Mouse (Mus musculus) right cerebral cortex, postnatal 10 days (tissue): ENCODE results near the gene Chtop.

Experiments
- DNase-seq, 2 experiments: peaks; one replicate each; pipeline ENCODE4 v3.0.0; 2021; ENCODE audit warnings: low spot score in 2 of 2

The Chtop gene

DNA sequence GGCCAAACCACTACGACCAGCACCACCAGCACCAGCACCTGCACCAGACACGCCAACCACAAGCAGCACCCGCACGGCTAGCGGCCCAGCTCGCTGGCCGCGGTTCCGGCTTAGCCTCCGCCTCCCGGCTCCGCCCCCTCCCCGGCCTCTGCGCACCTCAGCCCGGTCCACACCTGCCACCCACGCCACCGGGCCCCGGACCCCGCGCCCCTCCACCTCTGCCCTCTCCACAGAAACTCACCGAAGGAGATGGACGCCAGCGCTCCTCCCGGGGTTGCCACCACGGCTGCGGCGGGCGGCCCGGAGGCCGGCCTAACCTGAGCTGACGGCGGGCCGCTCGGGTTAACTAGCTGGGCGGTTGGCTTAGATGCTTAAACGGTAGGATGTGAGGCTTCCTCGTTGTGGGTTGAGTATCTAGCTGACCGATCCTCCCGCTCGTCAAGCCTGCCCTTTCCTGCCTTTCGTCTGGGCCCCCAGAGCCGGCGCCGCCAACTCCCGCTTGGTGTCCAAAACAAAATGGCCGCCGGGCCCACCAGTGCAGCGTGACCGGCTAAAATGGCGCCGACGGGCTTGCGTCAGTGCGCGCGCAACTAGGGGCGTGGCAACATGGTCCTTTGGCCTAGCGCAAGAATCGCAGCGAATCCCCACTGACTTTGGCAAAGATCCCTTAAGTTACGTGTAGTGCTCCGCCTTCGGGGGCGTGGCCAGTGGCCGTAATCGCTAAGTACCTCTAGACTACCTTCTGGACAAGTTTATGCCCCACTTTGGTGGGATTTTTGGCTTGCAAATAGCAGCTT lies at the start of gene Chtop:
Gene Chtop (minus strand): TSS at position 549 of the 797 bp plus-strand sequence.
- DNase-seq, result peak; percentile 99 to 100

DNA sequence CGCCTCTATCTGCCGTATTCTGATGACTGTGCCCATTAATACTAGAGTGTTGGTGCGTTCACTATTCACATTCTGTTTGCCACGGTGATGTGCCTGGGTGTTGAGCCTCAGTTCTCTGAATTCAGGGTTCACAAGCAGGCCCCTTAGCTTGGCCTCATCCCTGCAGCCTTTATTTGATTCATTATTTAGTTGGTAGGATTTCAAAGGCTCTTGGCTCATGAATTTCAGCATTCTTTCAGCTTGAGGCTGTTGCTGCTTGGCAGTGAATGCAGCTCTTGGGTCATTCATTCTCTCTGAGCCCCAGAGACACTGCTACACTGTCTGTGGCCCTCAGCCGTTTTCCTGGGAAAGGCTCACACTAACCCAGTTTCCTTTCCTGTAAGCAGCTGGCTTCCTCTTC lies 46.7 kb upstream of the Chtop start:
- DNase-seq, result peak; percentile 72 to 87

DNA sequence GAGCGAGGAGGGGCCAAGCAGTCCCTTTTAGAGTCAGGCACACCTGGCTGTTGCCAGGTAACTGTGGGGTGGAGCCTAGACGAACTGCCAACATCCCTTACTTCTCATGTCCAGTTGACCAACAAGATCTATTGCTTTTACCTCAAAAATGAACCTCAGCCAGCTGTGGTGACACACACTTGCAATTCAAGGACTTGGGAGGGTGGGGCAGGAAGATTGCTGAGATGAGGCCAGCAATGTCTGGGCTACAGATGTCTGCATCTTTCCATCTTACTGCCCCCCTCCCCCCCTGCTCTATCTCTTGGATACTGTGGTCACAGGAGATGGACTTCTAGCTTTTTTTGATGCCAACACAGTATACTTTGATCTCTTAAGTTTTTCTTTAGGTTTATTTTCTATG lies 42.9 kb upstream of the Chtop start:
- no peak for DNase-seq

DNA sequence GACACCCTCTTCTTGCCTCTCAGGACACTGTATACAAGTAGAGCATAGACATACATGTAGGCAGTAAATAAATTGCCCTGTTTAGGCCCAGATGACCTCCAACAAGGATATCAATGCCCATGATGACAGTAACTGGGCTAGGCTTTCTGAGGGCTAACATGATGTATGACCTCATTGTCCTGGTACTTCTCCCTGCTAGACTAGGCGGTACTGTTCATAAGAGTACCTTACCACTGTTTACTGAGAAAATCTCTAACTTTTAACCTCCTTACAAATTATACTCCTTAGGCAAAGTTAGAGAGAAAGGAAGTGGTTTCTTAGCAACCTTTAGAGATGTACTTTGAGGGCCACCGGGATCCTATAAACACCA lies 41.1 kb upstream of the Chtop start:
- no peak for DNase-seq

DNA sequence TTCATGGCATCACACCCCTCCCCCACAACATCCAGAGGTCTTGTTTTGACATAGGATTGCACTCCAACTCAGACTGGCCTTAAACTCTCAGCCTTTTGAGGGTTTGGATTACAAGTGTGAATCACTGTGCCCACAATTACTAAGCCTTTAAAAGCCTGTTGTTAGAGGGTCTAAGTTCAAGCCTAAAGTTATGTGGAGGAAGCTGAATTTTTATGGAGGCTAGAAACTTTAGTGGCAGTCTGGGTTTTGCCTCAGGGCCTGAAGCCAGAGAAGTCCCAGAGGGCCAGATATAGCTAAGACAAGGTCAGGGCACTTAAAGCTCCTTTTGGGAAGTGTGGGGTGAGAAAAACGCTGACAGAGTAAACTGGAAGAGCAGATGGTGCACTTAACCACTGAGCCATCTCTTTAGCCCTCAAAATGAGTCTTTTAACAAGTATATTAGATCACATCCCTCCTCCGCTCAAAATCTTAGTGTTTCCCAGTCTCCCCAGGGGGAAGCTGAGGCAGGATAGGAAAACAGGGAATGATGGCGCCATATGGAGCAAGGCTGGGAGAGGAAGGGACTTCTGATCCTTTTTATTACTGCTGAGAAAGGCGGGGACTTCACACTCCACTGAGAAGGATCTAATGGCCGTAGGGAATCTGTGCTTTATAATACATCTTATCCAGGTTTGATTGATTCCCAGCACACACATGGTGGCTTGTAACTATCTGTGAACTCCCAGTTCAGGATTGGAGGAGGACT lies 40.5 kb upstream of the Chtop start:
- DNase-seq, result no peak

DNA sequence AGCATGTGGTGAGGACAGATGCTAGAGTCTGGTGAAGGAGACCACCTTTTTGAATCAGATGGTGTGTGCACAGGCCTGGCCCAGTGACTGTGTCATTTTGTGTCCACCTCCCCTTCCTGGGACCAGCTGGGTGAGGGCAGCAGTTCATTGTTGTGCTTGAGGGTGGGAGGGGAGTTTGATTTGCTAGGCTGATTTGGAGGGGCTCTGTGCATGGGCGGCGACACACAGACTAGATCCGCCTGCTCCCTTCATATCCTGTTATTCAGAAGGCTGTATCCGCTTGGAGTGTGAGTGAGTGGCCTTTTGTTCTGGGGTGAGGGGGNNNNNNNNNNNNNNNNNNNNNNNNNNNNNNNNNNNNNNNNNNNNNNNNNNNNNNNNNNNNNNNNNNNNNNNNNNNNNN lies 31.6 kb upstream of the Chtop start:
- DNase-seq, result peak; percentile 31 to 54

DNA sequence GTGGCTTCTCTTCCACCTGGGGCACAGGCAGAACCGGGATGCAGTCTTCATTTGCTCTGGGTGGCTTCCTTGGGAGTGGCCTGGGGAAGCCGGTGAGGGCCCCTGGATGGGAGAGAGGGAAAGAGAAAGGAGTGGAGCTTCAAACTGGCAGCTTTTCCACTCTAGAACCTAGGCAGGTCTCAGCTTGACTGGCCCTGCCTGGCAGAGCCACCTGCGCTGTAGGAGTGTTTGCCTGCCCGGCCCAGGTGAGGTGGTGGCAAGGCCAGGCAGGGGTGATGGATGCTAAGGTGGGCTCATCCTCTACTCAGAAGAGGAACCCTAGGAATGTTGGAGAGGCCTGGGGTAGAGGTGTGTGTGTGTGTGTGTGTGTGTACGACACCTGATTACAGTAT lies 28.6 kb upstream of the Chtop start:
- no peak for DNase-seq

DNA sequence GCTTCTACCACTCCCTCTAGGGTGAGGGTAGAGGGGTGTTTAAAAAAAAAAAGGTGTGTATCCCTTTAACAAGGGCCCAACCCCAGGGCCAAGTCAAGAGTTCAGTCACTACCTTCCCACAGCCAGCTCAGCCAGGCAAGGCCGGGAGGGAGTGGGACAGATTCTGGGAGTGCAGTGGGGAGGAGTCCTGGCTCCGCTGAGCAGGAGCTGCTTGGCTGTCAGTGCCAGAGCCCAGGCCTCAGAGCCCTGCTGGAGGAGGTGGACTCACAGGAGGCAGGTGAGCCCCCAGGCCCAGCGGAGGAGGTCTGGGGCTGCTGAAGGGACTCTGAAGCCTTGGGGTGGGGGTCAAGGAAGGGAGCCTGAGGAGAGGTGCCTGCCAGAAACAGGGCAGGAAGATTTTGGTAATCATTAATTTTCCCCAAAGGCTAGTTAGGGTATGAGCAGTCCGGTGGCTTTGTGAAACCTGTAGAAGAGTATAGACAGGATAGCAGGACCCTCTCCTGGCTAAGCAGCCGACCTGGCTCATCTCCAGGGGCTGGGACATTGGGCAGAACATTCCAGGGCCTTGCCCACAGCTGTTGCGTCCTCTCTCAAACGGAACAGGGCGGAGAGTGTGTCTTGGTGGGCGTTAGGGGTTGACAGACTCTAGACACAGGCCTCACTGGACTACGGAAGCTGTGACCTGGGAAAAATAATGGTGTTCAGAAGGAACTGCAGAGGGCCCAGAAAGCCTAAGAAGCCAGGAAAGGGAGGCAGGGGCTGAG lies 28.0 kb upstream of the Chtop start, which contains the start of gene S100a16:
Gene S100a16 (plus strand): TSS at position 114 of the 764 bp plus-strand sequence.
- DNase-seq, result peak; percentile 56 to 70

DNA sequence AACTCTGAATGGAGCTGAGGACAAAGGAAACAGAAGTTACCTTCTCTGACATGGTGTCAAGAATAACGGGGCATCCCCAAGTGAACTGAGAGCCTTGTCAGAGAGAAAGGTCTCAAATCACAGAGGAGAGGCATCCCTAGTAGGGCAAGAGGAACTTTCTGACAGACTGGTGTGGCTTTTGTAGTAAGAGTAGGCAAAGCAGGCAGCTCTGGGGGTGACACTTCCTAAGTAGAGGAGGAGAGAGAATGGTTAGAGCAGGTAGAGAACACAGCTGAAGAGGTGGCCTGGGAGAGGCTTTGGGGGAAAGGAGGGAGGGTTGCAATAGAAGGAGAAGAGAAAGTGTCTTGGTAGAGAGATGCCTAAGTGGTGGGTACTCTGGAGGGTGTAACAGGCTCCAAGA lies 26.1 kb upstream of the Chtop start:
- DNase-seq, result no peak

DNA sequence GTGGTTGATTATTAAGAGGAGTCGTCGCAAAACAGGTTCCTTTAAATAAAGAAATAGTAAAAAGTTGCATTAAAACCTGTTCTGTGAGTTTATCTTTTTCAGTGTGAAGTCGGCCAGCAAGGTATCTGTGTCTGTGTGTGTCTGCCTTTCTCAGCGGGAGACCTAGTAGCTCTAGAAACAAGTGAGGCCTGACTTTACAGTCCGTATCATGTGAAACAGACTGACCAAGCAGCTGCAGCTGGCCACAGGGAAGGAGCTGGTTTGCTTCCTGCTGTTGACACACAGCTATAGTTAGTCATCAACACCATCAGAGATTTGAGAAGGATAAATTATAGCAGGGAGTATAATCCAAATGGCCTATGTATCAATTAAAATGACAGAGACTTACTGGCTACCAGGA lies 22.4 kb upstream of the Chtop start:
- no peak for DNase-seq

DNA sequence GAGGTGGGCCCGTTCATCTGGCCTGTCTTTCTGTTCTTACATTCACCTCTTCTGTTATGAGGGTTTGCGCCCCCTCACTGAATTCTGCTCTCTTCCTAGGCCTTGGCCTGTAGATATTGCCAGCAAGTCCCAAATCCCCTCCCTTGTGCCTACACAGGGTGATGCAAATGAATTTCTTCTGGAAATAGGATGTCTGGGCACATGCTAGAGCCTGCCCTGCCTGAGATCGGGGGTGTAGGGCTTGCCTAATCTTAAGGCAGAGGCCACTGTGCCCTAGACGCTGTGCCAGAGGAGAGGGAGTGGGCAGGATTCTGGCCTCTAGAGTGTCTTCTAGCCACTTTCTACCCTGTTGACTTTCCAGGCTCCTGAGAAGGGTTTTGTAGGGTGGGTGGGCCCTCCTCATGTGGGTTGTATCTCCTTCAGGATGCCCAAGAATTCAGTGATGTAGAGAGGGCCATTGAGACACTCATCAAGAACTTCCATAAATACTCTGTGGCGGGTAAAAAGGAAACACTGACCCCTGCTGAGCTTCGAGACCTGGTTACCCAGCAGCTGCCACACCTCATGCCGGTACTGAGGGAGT lies 18.1 kb upstream of the Chtop start:
- DNase-seq, result no peak

DNA sequence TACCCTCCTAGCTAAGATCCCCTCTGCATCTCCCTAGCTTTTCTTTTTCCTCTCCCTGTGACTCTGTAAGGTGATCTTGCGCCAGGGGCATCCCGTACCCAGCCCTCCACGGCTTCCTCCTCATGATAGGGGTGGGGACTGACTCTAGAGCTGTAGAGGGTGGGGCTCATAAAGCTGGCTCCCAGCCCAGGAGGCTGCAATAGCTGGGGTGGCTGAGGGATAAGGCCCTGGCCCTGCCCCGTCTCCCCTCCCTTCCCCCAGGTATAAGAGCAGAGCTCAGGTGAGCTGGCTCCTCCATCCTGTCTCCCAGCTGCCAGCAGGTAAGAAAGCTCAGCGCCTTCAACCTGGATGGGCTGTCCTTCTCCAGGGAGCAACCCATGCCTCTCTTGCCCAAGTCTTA lies 17.3 kb upstream of the Chtop start, which contains the start of gene S100a14:
Gene S100a14 (plus strand): TSS at position 277 of the 400 bp plus-strand sequence.
- no peak for DNase-seq

DNA sequence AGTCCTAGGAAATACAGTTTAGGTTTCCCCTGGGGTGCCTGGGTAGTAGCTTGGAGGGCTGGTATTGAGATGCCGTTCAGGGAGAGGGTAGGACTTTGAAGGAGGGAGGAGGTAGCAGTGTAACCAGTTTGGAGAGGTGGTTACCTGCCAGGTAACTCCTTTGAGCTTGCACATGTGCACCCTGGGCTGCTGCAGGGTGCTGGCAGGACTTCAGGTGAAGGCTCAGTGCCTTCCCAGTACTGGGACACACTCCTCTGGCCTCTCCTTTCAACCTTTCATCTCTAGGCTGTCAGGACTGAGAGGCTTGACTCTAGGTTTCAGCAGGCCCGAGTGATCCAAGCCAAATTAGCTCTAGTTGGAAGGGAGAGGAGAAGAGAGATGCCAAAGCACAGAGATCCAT lies 16.8 kb upstream of the Chtop start:
- DNase-seq, result no peak

DNA sequence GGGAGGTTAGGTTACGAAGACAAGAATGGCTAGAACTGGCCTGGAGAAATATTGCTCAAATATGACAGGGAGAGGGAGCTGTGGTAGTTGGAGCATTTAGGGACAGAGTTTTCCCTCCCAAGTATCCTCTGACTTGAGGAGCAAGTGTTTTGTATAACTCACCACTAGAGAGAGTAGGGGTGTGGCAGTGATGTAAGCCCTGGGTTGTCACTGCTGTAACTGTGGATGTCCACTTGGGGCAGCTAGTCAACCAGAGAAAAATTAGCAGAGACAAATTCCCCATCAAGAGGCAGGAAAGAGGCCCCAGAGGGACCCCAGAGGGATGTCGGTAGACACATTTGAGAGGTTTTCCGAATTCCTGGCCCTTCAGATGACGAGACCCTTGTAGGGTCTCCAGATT lies 16.1 kb upstream of the Chtop start:
- peak; percentile 63 for DNase-seq

DNA sequence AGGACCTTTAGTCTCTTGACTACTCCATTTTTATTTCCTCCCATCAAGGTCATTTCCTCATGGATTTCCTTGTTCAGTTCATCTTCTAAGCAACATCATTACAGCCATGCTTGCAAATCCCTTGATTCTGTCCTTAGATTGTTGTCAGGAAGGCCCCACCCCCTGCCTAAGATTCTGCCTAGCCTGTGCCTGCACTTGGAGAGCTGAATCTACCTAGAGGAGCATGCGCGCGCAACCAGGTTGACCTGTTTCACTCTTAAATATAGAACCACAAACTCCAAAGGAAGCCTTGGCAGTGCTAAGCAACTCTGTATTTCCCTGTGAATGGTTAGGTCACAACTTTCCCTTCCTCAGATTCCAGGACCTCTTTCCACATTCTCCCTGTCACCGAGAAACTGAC lies 8.4 kb upstream of the Chtop start:
- no peak for DNase-seq

DNA sequence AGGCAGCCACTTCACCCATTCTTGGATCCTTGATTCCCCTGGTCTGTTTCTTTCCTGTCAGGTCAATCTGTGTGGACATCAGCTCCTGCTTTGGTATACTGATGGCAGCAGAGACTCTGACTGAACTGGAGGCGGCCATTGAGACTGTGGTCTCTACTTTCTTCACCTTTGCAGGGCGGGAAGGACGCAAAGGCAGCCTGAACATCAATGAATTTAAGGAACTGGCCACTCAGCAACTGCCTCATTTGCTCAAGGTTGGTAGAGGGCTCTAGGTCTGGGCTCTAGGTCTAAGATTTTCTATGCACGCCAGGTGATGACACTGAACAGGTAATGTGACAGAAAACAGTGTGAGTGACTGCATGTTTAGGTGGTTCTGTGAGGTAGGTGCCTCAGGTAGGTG lies 6.5 kb upstream of the Chtop start:
- DNase-seq, result no peak

DNA sequence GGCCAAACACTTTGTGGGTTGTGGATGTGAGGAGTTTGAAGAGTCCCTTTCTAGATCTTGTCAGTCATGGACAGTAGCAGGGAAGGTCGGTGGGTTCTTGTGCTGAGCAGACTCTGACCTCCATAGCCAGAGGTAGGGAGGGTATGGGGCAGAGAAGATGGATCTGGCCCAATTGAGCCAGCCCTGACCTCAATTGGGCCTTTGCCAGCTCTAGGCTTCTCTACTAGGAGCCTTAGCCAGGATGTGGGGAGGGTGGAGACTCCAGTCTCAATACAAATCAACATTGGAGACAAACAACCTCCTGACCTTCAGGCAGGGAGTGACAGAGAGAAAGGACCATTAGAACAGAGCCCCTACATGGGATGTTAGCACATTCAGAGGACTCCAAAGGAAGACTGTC lies 5.9 kb upstream of the Chtop start:
- DNase-seq, result no peak

DNA sequence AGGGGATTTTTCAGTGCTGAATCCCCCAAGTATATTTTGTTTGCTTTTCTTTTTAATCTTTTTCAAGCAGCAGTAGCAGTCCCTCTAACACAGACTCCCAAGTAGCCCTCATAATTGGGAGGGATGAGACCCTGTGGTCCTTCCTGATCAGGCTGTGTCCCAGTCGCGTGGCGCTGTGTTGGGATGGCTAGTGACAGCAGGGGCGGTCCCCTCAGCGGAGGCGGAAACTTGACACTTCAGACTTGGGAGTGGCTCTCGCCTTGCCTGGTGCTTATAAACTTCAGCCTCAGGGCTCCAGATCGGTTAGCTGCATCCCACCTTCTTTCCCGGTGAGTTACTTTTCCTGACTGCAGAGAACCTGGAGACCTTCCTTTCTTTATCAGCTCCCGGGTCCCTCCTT lies 5.4 kb upstream of the Chtop start:
- DNase-seq, result peak in 1 of 2 experiments; percentile 52

DNA sequence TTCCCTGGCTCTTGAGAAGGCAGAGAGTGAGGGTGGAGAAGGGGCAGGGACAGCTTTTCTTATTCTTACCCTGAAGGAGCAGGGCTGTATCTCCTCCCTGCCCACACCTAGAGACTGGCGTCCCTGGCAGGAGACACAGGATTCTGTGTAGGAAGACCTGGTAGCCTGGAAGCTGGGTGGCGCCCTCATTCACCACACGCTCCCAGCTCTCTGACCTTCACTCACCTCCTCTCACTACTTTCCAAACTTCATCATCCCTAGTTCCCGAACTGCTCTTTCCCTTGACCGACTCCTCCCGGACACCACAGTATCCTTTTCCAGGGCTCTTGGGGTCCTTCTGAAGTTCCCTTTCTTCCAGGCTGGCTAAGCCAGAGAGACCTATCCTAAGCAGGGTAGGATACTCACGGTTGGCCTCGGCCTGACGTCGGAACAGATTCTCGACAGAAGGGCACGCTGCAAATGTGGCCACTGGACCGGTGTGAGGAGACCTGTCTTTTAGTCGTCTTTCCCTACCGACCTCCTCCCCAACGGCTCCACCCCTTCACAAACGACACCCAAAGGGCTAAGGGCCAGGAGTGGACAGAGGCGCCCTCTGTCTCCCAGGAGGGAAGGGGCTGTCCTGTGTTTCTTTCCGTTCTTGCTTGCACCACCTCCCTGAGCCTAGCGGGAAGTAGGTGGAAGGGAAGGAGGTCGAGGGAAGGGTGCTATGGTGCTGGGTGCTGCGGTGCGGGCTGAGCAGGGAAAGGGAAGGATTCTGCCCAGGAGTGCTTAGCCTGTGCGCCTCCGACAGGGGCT lies 4.7 kb upstream of the Chtop start, which contains the start of the genes S100a1 and S100a13:
Gene S100a1 (minus strand): TSS at position 597 of the 795 bp plus-strand sequence.
Gene S100a13 (plus strand): TSS at position 640 of the 795 bp plus-strand sequence.
- peak; percentile 59 for DNase-seq

DNA sequence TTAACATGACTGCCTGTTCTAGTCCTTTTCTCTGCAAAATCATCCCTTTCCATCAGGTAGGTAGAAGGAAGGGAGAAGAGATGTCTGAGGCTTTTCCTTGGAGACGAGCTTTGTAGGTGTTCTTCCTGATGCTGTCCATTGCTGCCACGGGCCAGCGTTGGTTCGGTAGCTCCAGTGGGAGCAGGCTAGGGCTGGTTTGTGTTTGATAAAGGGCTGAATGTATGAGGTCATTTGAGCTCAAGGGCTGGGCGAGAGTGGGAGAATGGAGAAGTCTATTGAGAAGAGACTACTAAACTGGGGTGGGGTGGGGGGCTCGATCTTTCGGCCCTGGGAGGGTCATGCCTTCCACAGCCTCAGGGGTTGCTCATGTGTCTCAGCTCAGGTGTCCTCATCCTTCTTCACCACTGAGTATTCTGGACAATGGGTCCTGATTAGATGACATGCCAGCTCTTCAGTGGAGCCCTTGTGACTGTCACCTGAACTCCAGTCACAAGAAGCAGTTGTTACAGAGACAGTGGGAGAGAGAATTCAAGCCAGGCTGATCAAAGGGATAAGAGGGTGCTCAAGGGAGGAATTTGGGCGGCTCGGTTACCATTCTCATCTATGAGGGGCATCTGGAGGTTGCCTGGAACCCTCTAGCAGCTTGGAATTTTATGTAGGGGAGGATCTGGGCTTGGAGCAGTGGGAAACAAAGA lies 3.8 kb upstream of the Chtop start:
- DNase-seq, result no peak
